Mouse (Mus musculus): ENCODE results near the gene Nop53. TPM values are rescaled to one million over a fixed set of nuclear protein-coding genes. Genes with fewer than 3 reads are reported as not detected.

The Nop53 gene
- polyA plus RNA-seq, 1 experiment from 2014 or later = 183 TPM

Other genes starting within 250 kb of the Nop53 start
- gene Obox5, start 195.9 kb downstream of the Nop53 start, polyA plus RNA-seq (2016; fragmentation: Nextera tagmentation; extraction: Ambion mirVana) = not detected in 2 replicates
- gene Obox6, start 106.4 kb downstream of the Nop53 start, polyA plus RNA-seq (2016; fragmentation: Nextera tagmentation; extraction: Ambion mirVana) = not detected in 2 replicates
- gene Crx, start 66.1 kb downstream of the Nop53 start, polyA plus RNA-seq (2016; fragmentation: Nextera tagmentation; extraction: Ambion mirVana) = 0.58 and 0.94 TPM in 2 replicates
- gene Crxos, start 63.5 kb downstream of the Nop53 start, polyA plus RNA-seq (2016; fragmentation: Nextera tagmentation; extraction: Ambion mirVana) = 0.51 and 0.73 TPM in 2 replicates
- gene Selenow, start 23.7 kb downstream of the Nop53 start, polyA plus RNA-seq (2016; fragmentation: Nextera tagmentation; extraction: Ambion mirVana) = 1,059 and 1,095 TPM in 2 replicates
- 7.0 and 8.5 TPM in 2 replicates for gene Ehd2, start 21.5 kb upstream of the Nop53 start, polyA plus RNA-seq (2016; fragmentation: Nextera tagmentation; extraction: Ambion mirVana)
- 10.0 and 10.3 TPM in 2 replicates for gene Bicra, start 101.8 kb upstream of the Nop53 start, polyA plus RNA-seq (2016; fragmentation: Nextera tagmentation; extraction: Ambion mirVana)
- not detected in 2 replicates for gene Zfp541, start 115.7 kb upstream of the Nop53 start, polyA plus RNA-seq (2016; fragmentation: Nextera tagmentation; extraction: Ambion mirVana)
- 167 and 196 TPM in 2 replicates for gene Napa, start 152.4 kb upstream of the Nop53 start, polyA plus RNA-seq (2016; fragmentation: Nextera tagmentation; extraction: Ambion mirVana)
- 31.5 and 32.3 TPM in 2 replicates for gene Kptn, start 173.8 kb upstream of the Nop53 start, polyA plus RNA-seq (2016; fragmentation: Nextera tagmentation; extraction: Ambion mirVana)
- gene Slc8a2, start 183.8 kb upstream of the Nop53 start, polyA plus RNA-seq (2016; fragmentation: Nextera tagmentation; extraction: Ambion mirVana) = 0.48 and 0.55 TPM in 2 replicates
- 123 and 128 TPM in 2 replicates for gene Meis3, start 229.0 kb upstream of the Nop53 start, polyA plus RNA-seq (2016; fragmentation: Nextera tagmentation; extraction: Ambion mirVana)

All from midbrain, embryonic 12.5 days (tissue).